Mouse (Mus musculus) embryonic facial prominence, embryonic 11.5 days (tissue): ENCODE measurements around the gene Scn4a. TPM values are rescaled to one million over a fixed set of nuclear protein-coding genes. Genes with fewer than 3 reads are reported as not detected.
"Not testable (repeated sequence)": the region's sequence is repeated elsewhere in the genome, so short reads cannot be mapped to it uniquely, and the experiment has no call there.

ENCODE experiments used
- ATAC-seq: fragments of 200-750 bp; cut with Nextera tagmentation; replicated peaks from 2 replicates; pipeline ENCODE4 v1.8.0; 2017; ENCODE audit warnings: low read depth; ENCODE audit not compliant: insufficient number of reproducible peaks, low FRiP score, low TSS enrichment
- DNase-seq: peaks from one replicate; pipeline ENCODE4 v3.0.0-alpha.2; 2015; ENCODE audit warnings: low spot score
- H3K27ac ChIP-seq: fragments of 300-500 bp; sonication (generic); replicated peaks from 2 replicates; pipeline ENCODE4 v1.5.1; 2014; ENCODE audit warnings: mild to moderate bottlenecking, low read depth, low read length, control low read depth
- H3K27me3 ChIP-seq: fragments of 300-500 bp; sonication (generic); 2 replicates; pipeline ENCODE4 v1.6.1; 2014; ENCODE audit warnings: mild to moderate bottlenecking, low read length, moderate library complexity, mixed read lengths; ENCODE audit not compliant: control insufficient read depth, insufficient read depth
- H3K36me3 ChIP-seq: fragments of 300-500 bp; sonication (generic); replicated peaks from 2 replicates; pipeline ENCODE4 v1.6.1; 2014; ENCODE audit warnings: low read depth, mild to moderate bottlenecking, low read length, moderate library complexity, mixed read lengths; ENCODE audit not compliant: control insufficient read depth, insufficient read depth
- H3K4me1 ChIP-seq: fragments of 300-500 bp; sonication (generic); 2 replicates; pipeline ENCODE4 v1.6.1; 2014; ENCODE audit warnings: low read length, mixed read lengths; ENCODE audit not compliant: control insufficient read depth, insufficient read depth
- H3K4me2 ChIP-seq: fragments of 300-500 bp; sonication (generic); 2 replicates; pipeline ENCODE4 v1.6.1; 2014; ENCODE audit warnings: low read depth, mild to moderate bottlenecking, control low read depth, low read length, moderate library complexity
- H3K4me3 ChIP-seq: fragments of 300-500 bp; sonication (generic); 2 replicates; pipeline ENCODE4 v1.5.1; 2014; ENCODE audit warnings: low read depth, low read length, control low read depth
- H3K9ac ChIP-seq: fragments of 300-500 bp; sonication (generic); replicated peaks from 2 replicates; pipeline ENCODE4 v1.6.1; 2014; ENCODE audit warnings: mild to moderate bottlenecking, control low read depth, low read length
- H3K9me3 ChIP-seq: fragments of 300-500 bp; sonication (generic); replicated peaks from 2 replicates; pipeline ENCODE4 v1.6.1; 2016; ENCODE audit warnings: mild to moderate bottlenecking, low read length, inconsistent platforms, mixed read lengths; ENCODE audit not compliant: control insufficient read depth
- WGBS: fragments of 180-500 bp; shearing (Covaris S2); extraction: QIAGEN DNeasy Blood & Tissue Kit; methylation state at CpG from one replicate; pipeline ENCODE4 v1.1.7; 2014; 5-methylcytosine and 5-hydroxymethylcytosine counted together
- polyA plus RNA-seq: library from polyadenylated mRNA; unstranded; fragments of >200 nt; fragmentation: Nextera tagmentation; extraction: Ambion mirVana; gene quantifications from 2 replicates; pipeline ENCODE4 v1.2.1, GENCODE M21; 2014

Gene Scn4a
- 0.03 and 0.07 TPM in 2 replicates for polyA plus RNA-seq

DNA sequence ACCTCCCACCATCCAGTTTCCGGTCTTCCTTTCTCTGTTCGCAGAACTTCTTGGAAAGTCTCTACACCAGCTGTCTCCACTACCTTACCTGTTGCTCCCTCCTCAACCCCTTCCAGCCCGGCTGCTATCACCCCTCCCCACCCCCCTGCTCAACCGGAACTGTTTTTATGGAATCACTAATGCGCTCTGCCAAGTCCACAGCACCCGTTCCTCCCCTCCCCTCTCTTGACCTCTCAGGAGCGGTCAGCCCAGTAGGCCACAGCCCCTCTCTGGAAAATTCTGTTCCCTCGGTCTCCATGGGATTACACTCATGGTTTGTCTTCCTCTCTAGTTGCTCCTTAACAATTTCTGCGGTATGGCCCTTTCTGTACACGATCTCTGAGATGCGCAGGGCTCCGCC is at the start of gene Scn4a:
Scn4a (minus strand) TSS at position 101 of the 400 bp plus-strand sequence.
- H3K4me3 ChIP-seq = no peak within 1 kb of the TSS
- no peaks in the 10 kb centered on the region for H3K9me3 ChIP-seq
- H3K4me1 ChIP-seq = no peaks in the 10 kb centered on the region
- H3K27me3 ChIP-seq = no peaks in the 10 kb centered on the region
- no peak within 1 kb of the TSS for H3K27ac ChIP-seq
- ATAC-seq = no peak
- no peak within 1 kb of the TSS for H3K9ac ChIP-seq
- DNase-seq = no peak
- no peak within 1 kb of the TSS for H3K4me2 ChIP-seq
- no peaks in the 10 kb centered on the region for H3K36me3 ChIP-seq
- WGBS = 85% methylated on average over 12 of the region's 12 CpGs

DNA sequence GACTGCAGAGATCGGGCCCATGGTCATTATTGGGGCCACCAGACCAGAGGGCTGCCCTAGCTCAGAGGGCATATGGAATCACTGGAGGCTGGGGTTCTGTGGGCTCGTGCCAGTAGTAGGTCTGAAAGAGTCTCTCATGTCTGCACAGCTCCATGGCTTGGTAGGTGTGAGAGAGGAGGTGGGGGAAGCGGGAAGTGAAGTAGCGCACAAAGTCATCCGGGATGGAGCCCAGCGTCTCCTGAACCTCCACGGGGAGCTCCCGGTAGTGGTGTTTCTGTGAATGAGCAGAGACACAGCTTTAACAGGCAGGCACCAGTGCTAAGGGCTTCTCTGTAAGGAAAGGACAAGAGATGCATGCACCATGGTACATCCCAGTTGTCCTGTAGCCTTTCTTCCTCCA is 45.4 kb upstream of the Scn4a start:
- H3K36me3 ChIP-seq = no peaks in the 10 kb centered on the region
- H3K4me2 ChIP-seq = no peak overlapping the region
- H3K27ac ChIP-seq = no peak overlapping the region
- H3K27me3 ChIP-seq = no peaks in the 10 kb centered on the region
- 91% methylated on average over 8 of the region's 8 CpGs for WGBS
- no peak overlapping the region for H3K4me3 ChIP-seq
- no peaks in the 10 kb centered on the region for H3K9me3 ChIP-seq
- H3K9ac ChIP-seq = no peak overlapping the region
- ATAC-seq = no peak
- no peak for DNase-seq
- no peaks in the 10 kb centered on the region for H3K4me1 ChIP-seq

DNA sequence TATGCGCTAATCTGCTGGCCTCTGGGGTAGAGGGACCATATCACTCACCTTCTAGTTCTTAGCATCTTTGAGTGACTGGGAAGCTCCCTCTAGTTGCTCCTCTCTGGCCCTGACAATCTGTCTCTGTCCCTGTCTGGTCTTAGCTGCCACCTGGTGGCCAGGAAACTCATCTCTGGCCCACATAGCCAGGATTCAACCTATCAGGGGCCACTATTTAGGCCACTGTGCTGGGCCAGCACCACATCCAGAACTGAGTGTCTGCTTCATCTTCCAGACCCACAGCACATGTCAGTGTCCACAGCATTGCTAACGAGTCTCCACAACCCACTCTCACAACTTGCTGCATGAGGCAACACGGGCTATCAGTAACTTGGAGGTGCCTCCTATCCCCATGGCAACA is 44.6 kb upstream of the Scn4a start:
- DNase-seq (no peak), ATAC-seq (no peak)
- H3K9me3 ChIP-seq = no peaks in the 10 kb centered on the region
- H3K4me2 ChIP-seq = no peak overlapping the region
- H3K36me3 ChIP-seq = no peaks in the 10 kb centered on the region
- H3K4me3 ChIP-seq = no peak overlapping the region
- no peak overlapping the region for H3K27ac ChIP-seq
- H3K9ac ChIP-seq = no peak overlapping the region
- WGBS = 88% methylated on average over 3 of the region's 3 CpGs
- no peaks in the 10 kb centered on the region for H3K27me3 ChIP-seq
- H3K4me1 ChIP-seq = no peaks in the 10 kb centered on the region

DNA sequence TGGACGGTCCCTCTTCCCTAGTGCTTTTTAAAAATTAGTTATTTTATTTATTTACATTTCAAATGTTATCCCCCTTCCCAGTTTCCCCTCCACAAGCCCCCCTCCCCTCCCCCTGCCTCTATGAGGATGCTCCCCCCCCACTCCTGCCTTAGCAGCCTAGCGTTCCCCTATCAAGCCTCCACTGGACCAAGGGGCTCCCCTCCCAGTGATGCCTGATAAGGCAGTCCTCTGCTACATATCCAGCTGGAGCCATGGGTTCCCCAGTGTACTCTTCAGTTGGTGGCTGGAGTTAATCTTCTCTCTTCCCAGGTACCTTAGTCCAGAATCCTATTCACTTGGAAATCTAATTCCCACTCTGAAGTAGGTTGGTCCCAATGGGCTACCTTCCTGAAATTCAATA is 41.0 kb upstream of the Scn4a start:
- 72% methylated on average over 2 of the region's 2 CpGs for WGBS
- ATAC-seq, DNase-seq: not testable (repeated sequence)

GRCm38 (mm10) chr11:106393331-106393616 is 40.2 kb upstream of the Scn4a start:
- Histone ChIP-seq H3K27me3 (no peaks in the 10 kb centered on the region), H3K9ac (no peak overlapping the region), H3K4me2 (no peak overlapping the region), H3K27ac (no peak overlapping the region), H3K36me3 (no peaks in the 10 kb centered on the region), H3K4me3 (no peak overlapping the region), H3K4me1 (no peaks in the 10 kb centered on the region), H3K9me3 (no peaks in the 10 kb centered on the region)
- ATAC-seq (no peak), DNase-seq (no peak)
- WGBS = 49% methylated on average over 4 of the region's 4 CpGs

More for the DNA sequence above, 41.0 kb upstream of the Scn4a start:
- H3K4me3 ChIP-seq, H3K27ac ChIP-seq, H3K36me3 ChIP-seq, H3K9ac ChIP-seq, H3K4me2 ChIP-seq, H3K9me3 ChIP-seq, H3K27me3 ChIP-seq, H3K4me1 ChIP-seq: not testable (repeated sequence)

DNA sequence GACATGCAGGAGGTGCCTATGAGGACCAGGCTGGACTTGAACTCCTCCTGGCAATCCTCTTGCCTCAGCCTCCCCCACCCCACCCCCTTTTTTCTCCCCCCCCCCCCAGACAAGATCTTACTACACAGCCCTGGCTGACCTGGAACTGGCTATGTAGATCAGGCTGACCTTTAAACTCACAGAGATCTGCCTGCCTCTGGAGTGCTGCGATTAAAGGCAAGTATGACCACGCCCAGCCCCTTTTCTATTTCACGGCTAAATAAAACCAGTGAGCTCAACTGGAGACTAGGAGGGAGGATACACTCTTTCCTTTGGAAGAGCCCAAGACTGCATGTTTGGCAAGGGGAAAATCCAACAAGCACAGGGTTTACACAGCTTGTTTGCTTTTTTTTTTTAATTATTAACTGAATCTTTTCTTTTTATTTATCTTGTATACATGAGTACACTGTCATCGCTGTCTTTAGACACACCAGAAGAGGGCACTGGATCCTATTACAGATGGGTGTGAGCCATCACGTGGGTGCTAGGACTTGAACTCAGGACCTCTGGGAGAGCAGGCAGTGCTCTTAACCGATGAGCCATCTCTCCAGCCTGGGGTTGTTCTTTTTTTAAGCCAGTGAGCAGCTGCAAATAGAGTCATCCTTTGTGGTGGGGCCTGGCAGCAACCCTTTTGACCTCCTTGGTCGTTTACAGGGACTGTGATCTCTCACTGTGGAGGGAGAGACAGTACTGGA is 39.7 kb upstream of the Scn4a start:
- H3K9ac ChIP-seq = no peak overlapping the region
- WGBS = 68% methylated on average over 7 of the region's 7 CpGs
- ATAC-seq (no peak), DNase-seq (no peak)
- no peaks in the 10 kb centered on the region for H3K9me3 ChIP-seq
- no peak overlapping the region for H3K27ac ChIP-seq
- no peak overlapping the region for H3K4me3 ChIP-seq
- no peaks in the 10 kb centered on the region for H3K27me3 ChIP-seq
- no peak overlapping the region for H3K4me2 ChIP-seq
- no peaks in the 10 kb centered on the region for H3K36me3 ChIP-seq
- H3K4me1 ChIP-seq = no peaks in the 10 kb centered on the region

DNA sequence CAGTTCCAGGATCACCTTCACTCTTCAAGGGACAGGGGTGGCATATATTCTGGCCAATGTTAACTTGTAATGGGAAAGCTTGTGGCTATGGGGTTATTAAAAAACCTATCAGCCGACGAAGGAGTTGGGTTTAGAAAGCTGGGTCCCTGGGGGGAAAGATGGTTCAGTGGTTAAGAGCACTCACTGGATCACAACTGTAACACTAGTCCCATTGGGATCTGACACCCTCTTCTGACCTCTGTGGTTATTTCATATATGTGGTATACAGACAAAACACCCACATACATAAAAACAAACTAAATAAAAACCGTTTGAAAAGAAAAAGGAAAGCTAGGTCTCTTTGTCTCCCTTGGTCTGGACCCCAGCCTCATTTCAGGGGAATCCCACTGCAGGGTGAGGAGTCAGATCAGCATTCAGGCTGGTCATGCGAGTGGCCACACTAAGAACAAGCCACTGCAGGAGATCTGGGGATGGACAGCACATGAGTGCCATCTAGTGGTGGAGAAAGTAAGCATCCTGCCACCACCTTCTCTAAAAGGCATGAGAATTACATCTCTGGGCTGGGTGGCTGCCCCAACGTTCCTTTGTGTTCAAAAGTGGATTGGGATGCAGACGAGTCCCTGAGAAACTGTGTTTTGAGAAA is 38.6 kb upstream of the Scn4a start:
- Histone ChIP-seq H3K27me3 (no peaks in the 10 kb centered on the region), H3K9me3 (no peaks in the 10 kb centered on the region), H3K4me3 (no peak overlapping the region), H3K4me1 (no peaks in the 10 kb centered on the region), H3K9ac (no peak overlapping the region), H3K36me3 (no peaks in the 10 kb centered on the region), H3K4me2 (no peak overlapping the region), H3K27ac (no peak overlapping the region)
- WGBS = 33% methylated on average over 6 of the region's 6 CpGs
- ATAC-seq (no peak), DNase-seq (peak; percentile 87)

- no peak overlapping the region for H3K4me3 ChIP-seq
- H3K36me3 ChIP-seq = no peaks in the 10 kb centered on the region
- ATAC-seq (no peak), DNase-seq (no peak)
- no peak overlapping the region for H3K4me2 ChIP-seq
- H3K27me3 ChIP-seq = no peaks in the 10 kb centered on the region
- no peak overlapping the region for H3K27ac ChIP-seq
- H3K9ac ChIP-seq = no peak overlapping the region
- H3K9me3 ChIP-seq = no peaks in the 10 kb centered on the region
- 70% methylated on average over 3 of the region's 3 CpGs for WGBS
- no peaks in the 10 kb centered on the region for H3K4me1 ChIP-seq
Measured at GRCm38 (mm10) chr11:106390757-106391156, 37.7 kb upstream of the Scn4a start.
